Mouse (Mus musculus) adrenal gland, adult 8-10 months (tissue): Measurements from ENCODE around the gene Igfbp4. TPM values are rescaled to one million over a fixed set of nuclear protein-coding genes. Genes with fewer than 3 reads are reported as not detected.

Source experiments
- DNase-seq: peaks from one replicate; pipeline ENCODE4 v3.0.0; 2022
- total RNA-seq, 4 experiments: library from RNA; stranded (reverse); gene quantifications; 2 replicates each; pipeline ENCODE4 v1.2.4; 2022

Gene Igfbp4
- total RNA-seq, 4 experiments from 2014 or later = 84.1 to 133 (median 104) TPM

DNA sequence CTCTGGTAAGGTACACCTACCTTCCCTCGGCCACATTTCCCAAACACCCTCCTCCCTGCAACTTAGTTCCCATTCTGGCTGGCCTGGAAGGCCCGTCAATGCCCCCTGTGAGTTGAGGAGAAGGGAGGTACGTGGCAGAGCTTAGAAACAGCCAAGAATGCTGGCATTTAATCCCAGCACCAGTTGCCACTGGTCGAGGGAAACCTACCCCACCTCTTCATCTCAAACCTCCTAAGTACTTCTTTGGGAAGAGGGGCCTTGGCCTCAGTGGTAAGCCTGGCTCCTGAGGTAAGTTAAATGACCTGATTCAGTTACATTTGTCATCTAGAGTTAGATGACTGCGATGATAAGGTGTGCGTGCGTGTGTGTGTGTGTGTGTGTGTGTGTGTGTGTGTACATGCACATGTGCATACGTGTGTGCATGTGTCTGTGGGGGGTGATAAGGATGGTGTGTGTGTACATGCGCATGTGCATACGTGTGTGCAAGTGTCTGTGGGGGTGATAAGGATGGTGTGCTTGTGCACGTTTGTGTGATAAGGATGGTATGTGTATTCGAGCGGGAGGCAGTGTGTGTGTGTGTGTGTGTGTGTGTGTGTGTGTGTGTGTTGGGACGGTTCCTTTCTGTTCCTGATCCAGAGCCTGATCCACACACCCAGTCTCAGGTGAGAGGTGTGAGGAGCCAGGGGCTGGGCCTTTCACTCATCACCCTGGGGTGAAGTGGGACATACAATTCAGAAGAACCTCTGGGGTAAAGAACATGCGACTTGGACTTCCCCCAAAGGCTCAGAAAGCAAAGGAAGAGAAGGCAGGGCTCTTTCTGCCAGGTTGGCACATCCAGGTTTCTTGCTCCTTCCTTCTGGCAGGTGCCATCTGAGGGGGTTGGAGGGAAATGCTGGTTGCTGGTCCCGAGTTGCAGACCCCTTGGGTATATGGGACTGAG, 1.1 kb downstream of the Igfbp4 start:
- no peak for DNase-seq

GRCm38 (mm10) chr11:99042834-99043431, 1.9 kb downstream of the Igfbp4 start:
- peak; percentile 33 for DNase-seq

GRCm38 (mm10) chr11:99043632-99044031, 2.6 kb downstream of the Igfbp4 start:
- DNase-seq = no peak

DNA sequence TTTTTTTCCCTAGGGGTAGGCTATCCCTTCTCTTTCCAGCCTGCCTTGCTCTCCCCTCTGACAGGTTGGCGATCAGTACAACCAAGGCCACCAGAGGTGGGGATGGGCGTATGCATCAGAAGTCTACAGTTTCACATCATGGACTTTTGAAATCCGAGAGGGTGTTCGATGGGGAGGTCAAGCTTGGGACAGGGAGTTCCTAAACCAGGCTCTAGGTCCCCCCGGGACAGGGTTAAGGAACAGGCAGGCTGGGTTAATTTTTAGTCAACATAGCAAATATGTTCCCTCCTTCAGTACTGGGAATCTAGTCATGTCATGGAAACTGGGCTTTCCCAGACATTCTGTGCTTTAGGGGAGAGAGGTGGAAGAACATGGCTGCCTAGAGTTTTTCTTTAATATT, 3.3 kb downstream of the Igfbp4 start:
- no peak for DNase-seq

DNA sequence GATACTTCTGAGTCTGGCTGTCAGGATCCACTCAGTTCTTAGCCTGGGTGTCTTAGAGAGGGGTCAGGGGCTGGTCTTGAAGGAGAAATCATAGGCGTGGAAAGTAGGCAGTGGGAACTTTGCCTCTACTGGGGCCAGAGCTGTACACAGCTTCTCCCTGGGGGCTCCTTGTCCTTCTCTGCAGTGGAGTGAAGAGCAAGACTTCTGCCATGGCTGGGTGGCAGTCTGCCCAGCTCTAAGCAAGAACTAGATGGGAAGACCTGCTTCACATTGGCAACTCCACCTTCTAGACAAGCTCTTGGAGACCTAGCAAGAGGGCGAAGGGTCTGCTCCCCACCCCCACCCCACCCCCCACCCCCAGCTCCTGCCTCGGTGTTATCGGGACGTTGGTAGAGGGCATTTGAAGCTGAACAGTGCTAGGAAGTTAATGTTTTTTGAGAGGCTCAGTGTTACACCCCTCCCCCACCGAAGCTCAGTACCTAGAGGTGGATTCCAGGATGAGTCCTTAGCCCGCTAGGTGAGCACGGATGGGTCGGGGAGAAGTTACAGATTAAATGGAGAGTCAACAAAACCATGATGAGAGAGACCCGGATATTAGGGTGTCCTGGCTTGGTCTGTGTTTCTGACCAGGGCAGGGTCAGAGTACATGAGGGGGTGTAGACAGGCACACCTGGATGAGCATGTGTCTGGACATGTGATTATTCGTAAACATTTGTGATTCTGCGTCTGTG, 4.3 kb downstream of the Igfbp4 start:
- no peak for DNase-seq

DNA sequence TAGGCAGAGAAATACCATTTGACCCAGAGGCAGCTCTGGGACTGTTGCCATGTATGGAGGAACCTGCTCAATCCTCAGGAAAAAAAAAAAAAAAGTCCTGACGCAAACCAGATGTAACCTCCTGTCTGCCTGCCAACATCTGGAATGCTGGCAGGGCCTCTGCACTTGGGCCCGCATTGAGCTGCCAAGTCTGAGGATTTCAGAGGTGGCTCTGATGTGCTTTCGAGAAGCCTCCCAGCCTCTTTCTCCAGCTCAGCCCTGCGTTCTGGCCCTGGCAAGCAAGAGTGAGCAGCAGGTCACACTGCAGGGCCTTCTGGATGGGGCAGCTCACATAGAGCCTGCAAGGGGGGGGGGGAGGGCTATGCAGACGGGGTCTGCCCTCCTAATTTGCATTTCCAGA, 6.1 kb downstream of the Igfbp4 start:
- DNase-seq = peak; percentile 67

DNA sequence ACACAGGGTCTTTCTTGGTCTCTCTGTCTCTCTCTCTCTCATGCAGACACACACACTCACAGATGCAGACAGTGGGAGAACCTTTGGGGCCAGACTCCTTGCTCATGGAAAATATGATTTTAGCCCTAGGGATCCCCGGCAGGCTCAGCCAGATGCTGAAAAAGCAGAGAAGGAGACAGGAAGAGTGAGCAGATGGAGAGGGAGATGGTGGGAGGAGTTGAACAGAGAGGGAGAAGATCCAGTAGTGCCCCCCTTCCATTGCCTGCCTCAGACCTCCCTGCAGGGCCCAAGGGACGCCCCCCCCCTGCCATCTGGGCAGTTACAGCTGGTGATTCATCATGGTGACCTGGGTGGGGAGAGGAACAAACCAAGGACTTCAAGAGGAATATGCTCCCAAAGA, 6.6 kb downstream of the Igfbp4 start:
- DNase-seq = no peak

GRCm38 (mm10) chr11:99055143-99055542, 14.1 kb downstream of the Igfbp4 start:
- no peak for DNase-seq

- no peak for DNase-seq
Observed at GRCm38 (mm10) chr11:99055571-99056452, 14.8 kb downstream of the Igfbp4 start.

DNA sequence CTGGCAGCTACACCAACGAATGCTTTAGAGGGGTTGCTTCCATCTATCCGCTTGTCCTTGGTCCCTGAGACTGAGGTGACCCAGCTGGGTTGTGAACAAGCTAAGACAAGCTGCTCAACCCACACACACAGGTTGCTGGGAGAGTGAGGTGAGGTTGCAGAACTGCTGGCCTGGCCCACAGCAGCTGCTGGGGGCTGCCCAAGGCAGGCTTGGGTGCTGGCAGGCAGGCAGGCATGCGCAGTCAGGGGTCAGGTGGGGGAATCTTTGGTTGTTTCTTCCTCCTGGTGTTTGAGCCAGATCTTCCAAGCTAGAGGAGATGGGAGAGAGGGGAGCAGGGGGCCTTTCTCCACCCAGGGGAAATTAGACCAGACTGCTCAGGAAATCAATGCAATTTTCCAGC, 19.4 kb downstream of the Igfbp4 start:
- DNase-seq = no peak

- no peak for DNase-seq
Observed at GRCm38 (mm10) chr11:99062661-99063060, 21.6 kb downstream of the Igfbp4 start.

DNA sequence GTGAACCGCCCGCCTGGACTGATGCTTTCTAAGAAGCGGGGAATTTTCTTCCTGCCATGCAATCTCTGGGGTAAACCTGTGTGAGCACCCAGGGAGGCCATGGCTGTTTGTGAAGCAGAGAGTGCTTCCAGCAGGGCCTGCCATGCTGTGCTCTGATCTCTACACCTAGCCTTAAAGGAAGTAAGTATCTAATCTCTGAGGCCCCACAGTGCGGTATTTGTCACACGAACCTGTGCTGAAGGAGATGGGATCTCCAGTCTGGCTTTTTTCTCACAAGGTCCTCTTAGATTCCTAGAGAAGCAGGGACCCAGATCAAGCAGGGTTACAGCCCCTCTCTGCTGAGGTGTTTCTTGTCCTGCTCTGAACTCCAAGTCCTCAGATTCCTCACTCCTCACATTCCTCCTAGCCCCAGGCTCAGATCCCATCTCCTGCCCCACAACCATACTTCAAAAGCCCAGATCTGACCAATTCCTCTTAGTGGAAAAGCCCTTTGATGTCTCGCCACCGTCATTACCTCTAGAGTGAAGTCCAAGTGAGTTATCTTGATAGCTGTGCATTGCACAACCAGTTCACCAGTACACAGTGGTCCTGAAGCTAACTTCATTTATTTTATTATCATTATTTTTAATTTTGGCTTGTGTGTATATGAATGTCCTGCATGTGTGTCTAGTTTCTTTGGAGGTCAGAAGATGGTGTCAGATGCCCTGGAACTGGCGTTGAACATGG, 22.5 kb downstream of the Igfbp4 start:
- no peak for DNase-seq

- no peak for DNase-seq
Observed at GRCm38 (mm10) chr11:99065353-99065752, 24.3 kb downstream of the Igfbp4 start.

GRCm38 (mm10) chr11:99065979-99066378, 24.9 kb downstream of the Igfbp4 start:
- DNase-seq = peak; percentile 81

- DNase-seq = no peak
Observed at GRCm38 (mm10) chr11:99067591-99067990, 26.5 kb downstream of the Igfbp4 start.

- no peak for DNase-seq
Observed at GRCm38 (mm10) chr11:99068455-99068854, 27.4 kb downstream of the Igfbp4 start.

- no peak for DNase-seq
Observed at GRCm38 (mm10) chr11:99071866-99072265, 30.8 kb downstream of the Igfbp4 start.

DNA sequence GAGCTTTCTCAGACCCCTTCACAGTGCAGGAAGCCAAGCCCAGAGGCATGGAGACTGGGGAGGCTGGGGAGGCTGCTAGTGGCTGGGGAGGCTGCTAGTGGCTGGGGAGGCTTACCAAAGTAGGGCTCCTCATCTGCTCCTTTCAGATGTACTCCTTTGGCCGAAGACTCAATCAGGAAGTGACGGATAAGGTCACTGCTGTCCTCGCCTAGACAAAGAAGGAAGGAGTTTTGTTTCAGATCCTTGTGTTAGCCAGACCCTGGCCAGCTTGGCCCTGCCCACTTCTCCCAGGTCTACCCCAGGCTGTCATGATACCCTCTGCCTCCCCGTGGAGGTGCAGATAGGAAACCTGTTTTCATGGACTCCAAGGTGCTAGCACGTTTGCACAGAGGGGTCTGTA, 32.7 kb downstream of the Igfbp4 start:
- DNase-seq = no peak

DNA sequence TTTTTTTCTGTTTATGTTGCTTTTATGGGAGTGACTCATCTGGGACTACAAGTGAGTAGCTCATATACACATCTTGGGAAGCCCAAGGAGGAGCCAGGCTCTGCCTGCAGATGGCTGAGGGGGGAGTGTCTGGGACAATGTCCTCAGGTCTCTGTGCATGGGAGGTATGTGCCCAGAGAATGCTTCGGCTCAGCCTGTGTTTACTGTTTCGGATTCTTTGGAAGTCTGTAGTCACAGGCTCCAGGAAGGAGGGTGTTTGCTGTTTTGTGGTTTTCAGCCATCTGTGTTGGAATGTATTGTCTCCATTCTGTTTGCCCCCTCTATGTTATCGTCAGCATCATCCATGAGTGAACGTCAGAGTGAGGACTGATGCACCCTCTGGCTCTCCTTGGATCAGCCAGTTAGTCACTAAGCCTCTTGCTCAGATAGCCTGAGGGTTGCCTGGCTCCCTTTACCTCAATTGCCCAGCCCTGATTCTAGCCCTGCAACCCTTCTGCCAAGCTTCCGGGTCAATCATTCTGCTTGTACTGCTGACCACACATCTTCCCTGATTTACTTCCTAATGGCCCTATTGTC, 35.8 kb downstream of the Igfbp4 start:
- DNase-seq = no peak

- no peak for DNase-seq
Observed at GRCm38 (mm10) chr11:99077869-99078268, 36.8 kb downstream of the Igfbp4 start.

- DNase-seq = no peak
Observed at GRCm38 (mm10) chr11:99080902-99081543, 40.0 kb downstream of the Igfbp4 start.
